Mouse (Mus musculus): ENCODE results near the gene Eif3l. TPM values are rescaled to one million over a fixed set of nuclear protein-coding genes. Genes with fewer than 3 reads are reported as not detected.

Gene Eif3l
- polyA plus RNA-seq, 2 experiments, result 104 to 130 TPM

DNA sequence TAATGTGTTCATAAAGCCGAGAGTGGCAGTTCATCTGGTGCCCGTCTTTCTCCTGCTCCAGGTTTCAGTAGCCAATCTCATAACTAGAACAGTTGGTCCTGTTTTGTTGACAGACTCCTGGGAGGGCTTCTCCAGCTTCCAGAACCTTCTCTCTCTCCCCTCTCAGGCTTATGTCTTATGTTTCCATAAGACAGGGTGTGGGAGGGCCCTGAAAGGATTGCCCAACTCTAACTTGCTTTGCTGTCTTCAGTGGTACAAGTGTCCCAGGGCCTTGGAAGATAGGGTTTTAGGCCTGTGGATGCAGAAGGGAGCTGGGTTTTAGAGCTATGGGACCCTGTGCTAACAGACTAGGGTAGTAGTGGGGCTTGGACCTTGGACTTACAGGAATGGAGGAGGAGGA lies 35.5 kb downstream of the Eif3l start:
- no peak overlapping the region for H3K4me3 ChIP-seq (ENCODE audit: insufficient read depth in 1 of 2, low read depth in 2 of 2, low read length in 2 of 2)
- DNase-seq (ENCODE audit: low read depth in 3 of 3, low spot score in 3 of 3) (no peak), ATAC-seq (ENCODE audit: insufficient read depth) (no peak)
- no peaks in the 10 kb centered on the region for H3K36me3 ChIP-seq (replicated peaks; ENCODE audit: control insufficient read depth, insufficient read depth, low read depth)
- H3K27ac ChIP-seq, result no peak overlapping the region
- H3K9me3 ChIP-seq (ENCODE audit: control insufficient read depth, low read length), result no peaks in the 10 kb centered on the region
- H3K4me1 ChIP-seq (replicated peaks; ENCODE audit: control insufficient read depth in 2 of 2, insufficient read depth in 2 of 2, low read length in 1 of 2), result peaks cover 7 to 20% of the 10 kb centered on the region in 2 experiments
- 72% methylated on average over 2 of the region's 2 CpGs for WGBS (ENCODE audit: insufficient replicate concordance)
- TF ChIP-seq EP300 (IDR thresholded peaks at IDR 0.05; ENCODE audit: low read depth) (no peak), CTCF (IDR thresholded peaks at IDR 0.05; ENCODE audit: low read depth) (no peak)
- peaks cover 2% of the 10 kb centered on the region; the same call in 1 of the 2 replicates for H3K27me3 ChIP-seq (ENCODE audit: control insufficient read depth, insufficient read depth, low read length)
- H3K9ac ChIP-seq (replicated peaks), result no peak overlapping the region
- H3K4me2 ChIP-seq (ENCODE audit: low read depth), result peak overlapping the region; percentile 92; the same call in 1 of the 2 replicates

DNA sequence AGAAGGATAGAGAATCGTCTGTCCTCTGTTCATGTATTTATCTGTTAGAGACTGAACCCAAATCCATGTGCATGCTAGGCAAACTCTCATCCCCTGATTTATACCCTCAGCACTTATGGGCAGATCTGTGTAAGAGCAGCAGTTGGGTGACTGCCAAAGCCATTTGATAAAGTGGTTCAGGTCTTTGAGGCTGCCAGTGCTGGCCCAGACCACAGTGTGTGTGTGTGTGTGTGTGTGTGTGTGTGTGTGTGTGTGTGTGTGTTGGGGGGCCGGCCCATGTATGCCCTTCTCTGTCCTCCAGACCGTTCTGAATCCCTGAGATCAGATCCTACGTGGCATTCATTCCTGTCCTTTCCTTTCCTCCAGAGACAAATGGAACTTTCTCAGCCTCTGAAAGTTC lies 36.8 kb downstream of the Eif3l start:
- no peak for DNase-seq (ENCODE audit: low read depth in 3 of 3, low spot score in 3 of 3)

DNA sequence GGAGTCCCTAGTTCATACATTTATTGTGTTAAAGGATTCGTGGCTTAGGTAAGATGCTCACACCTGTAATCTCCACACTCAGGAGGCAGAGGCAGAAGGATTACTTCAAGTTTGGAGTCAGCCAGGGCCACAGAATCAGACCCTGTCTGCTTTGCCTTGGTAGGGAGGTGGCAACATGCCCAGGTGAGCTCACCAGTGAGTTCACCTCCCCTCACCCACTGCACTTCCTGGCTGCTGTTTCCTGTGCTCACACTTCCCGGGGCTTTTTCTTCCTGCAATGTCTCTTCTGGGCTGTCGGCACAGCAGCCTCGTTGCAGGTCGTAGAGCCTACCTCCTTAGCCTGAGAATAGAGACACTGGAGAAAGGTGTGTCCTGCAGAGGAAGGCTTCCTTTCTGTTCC lies 40.3 kb downstream of the Eif3l start:
- no peaks in the 10 kb centered on the region; the same call in 1 of the 2 replicates for H3K27me3 ChIP-seq (ENCODE audit: control insufficient read depth, insufficient read depth, low read length)
- WGBS (ENCODE audit: insufficient replicate concordance), result 54% methylated on average over 5 of the region's 5 CpGs
- no peak overlapping the region for H3K27ac ChIP-seq
- H3K9me3 ChIP-seq (ENCODE audit: control insufficient read depth, low read length), result no peaks in the 10 kb centered on the region
- ATAC-seq (ENCODE audit: insufficient read depth), result no peak
- no peak overlapping the region for H3K9ac ChIP-seq (replicated peaks)
- TF ChIP-seq CTCF (IDR thresholded peaks at IDR 0.05; ENCODE audit: low read depth) (no peak), EP300 (IDR thresholded peaks at IDR 0.05; ENCODE audit: low read depth) (no peak)
- no peak overlapping the region for H3K4me2 ChIP-seq (ENCODE audit: low read depth)
- H3K36me3 ChIP-seq (replicated peaks; ENCODE audit: control insufficient read depth, insufficient read depth, low read depth), result no peaks in the 10 kb centered on the region
- no peak for DNase-seq (ENCODE audit: low read depth in 3 of 3, low spot score in 3 of 3)
- peaks cover 0 to under 1% of the 10 kb centered on the region in 2 experiments; a peak in 1 of 4 replicates for H3K4me1 ChIP-seq (replicated peaks; ENCODE audit: control insufficient read depth in 2 of 2, insufficient read depth in 2 of 2, low read length in 1 of 2)
- H3K4me3 ChIP-seq (ENCODE audit: insufficient read depth in 1 of 2, low read depth in 2 of 2, low read length in 2 of 2), result no peak overlapping the region

More for the DNA sequence above, 36.8 kb downstream of the Eif3l start:
- H3K27ac ChIP-seq, result no peak overlapping the region
- H3K9me3 ChIP-seq (ENCODE audit: control insufficient read depth, low read length), result no peaks in the 10 kb centered on the region
- WGBS (ENCODE audit: insufficient replicate concordance), result 81% methylated on average over 4 of the region's 4 CpGs
- no peak overlapping the region for H3K9ac ChIP-seq (replicated peaks)
- TF ChIP-seq CTCF (IDR thresholded peaks at IDR 0.05; ENCODE audit: low read depth) (no peak), EP300 (IDR thresholded peaks at IDR 0.05; ENCODE audit: low read depth) (no peak)
- no peak for ATAC-seq (ENCODE audit: insufficient read depth)
- H3K27me3 ChIP-seq (ENCODE audit: control insufficient read depth, insufficient read depth, low read length), result peaks cover 2% of the 10 kb centered on the region; the same call in 1 of the 2 replicates
- peaks cover 2 to 8% of the 10 kb centered on the region in 2 experiments for H3K4me1 ChIP-seq (replicated peaks; ENCODE audit: control insufficient read depth in 2 of 2, insufficient read depth in 2 of 2, low read length in 1 of 2)
- no peak overlapping the region for H3K4me2 ChIP-seq (ENCODE audit: low read depth)
- H3K4me3 ChIP-seq (ENCODE audit: insufficient read depth in 1 of 2, low read depth in 2 of 2, low read length in 2 of 2), result no peak overlapping the region
- H3K36me3 ChIP-seq (replicated peaks; ENCODE audit: control insufficient read depth, insufficient read depth, low read depth), result no peaks in the 10 kb centered on the region

GRCm38 (mm10) chr15:79119491-79119890 lies 44.5 kb downstream of the Eif3l start:
- no peaks in the 10 kb centered on the region for H3K4me1 ChIP-seq (replicated peaks; ENCODE audit: control insufficient read depth in 2 of 2, insufficient read depth in 2 of 2, low read length in 1 of 2)
- no peak overlapping the region for H3K27ac ChIP-seq
- H3K36me3 ChIP-seq (replicated peaks; ENCODE audit: control insufficient read depth, insufficient read depth, low read depth), result no peaks in the 10 kb centered on the region
- H3K4me3 ChIP-seq (ENCODE audit: insufficient read depth in 1 of 2, low read depth in 2 of 2, low read length in 2 of 2), result no peak overlapping the region
- H3K9ac ChIP-seq (replicated peaks), result no peak overlapping the region
- 81% methylated on average over 9 of the region's 9 CpGs for WGBS (ENCODE audit: insufficient replicate concordance)
- TF ChIP-seq CTCF (IDR thresholded peaks at IDR 0.05; ENCODE audit: low read depth) (no peak), EP300 (IDR thresholded peaks at IDR 0.05; ENCODE audit: low read depth) (no peak)
- DNase-seq (ENCODE audit: low read depth in 3 of 3, low spot score in 3 of 3) (no peak), ATAC-seq (ENCODE audit: insufficient read depth) (no peak)
- no peak overlapping the region for H3K4me2 ChIP-seq (ENCODE audit: low read depth)
- H3K27me3 ChIP-seq (ENCODE audit: control insufficient read depth, insufficient read depth, low read length), result no peaks in the 10 kb centered on the region
- no peaks in the 10 kb centered on the region for H3K9me3 ChIP-seq (ENCODE audit: control insufficient read depth, low read length)

GRCm38 (mm10) chr15:79122119-79122518 lies 47.1 kb downstream of the Eif3l start:
- no peak overlapping the region for H3K4me3 ChIP-seq (ENCODE audit: insufficient read depth in 1 of 2, low read depth in 2 of 2, low read length in 2 of 2)
- no peak for ATAC-seq (ENCODE audit: insufficient read depth)
- no peaks in the 10 kb centered on the region for H3K27me3 ChIP-seq (ENCODE audit: control insufficient read depth, insufficient read depth, low read length)
- WGBS (ENCODE audit: insufficient replicate concordance), result 70% methylated on average over 4 of the region's 4 CpGs
- DNase-seq (ENCODE audit: low read depth in 3 of 3, low spot score in 3 of 3), result no peak
- no peaks in the 10 kb centered on the region for H3K9me3 ChIP-seq (ENCODE audit: control insufficient read depth, low read length)
- no peak for TF ChIP-seq CTCF (IDR thresholded peaks at IDR 0.05; ENCODE audit: low read depth)
- TF ChIP-seq EP300 (IDR thresholded peaks at IDR 0.05; ENCODE audit: low read depth), result no peak
- H3K27ac ChIP-seq, result no peak overlapping the region
- H3K4me1 ChIP-seq (replicated peaks; ENCODE audit: control insufficient read depth in 2 of 2, insufficient read depth in 2 of 2, low read length in 1 of 2), result no peaks in the 10 kb centered on the region
- no peak overlapping the region for H3K9ac ChIP-seq (replicated peaks)
- no peak overlapping the region for H3K4me2 ChIP-seq (ENCODE audit: low read depth)
- no peaks in the 10 kb centered on the region for H3K36me3 ChIP-seq (replicated peaks; ENCODE audit: control insufficient read depth, insufficient read depth, low read depth)

All from liver, embryonic 14.5 days (tissue).